Mouse (Mus musculus) thymus, adult 2 months (tissue): ENCODE results near the gene Spon1.

Source experiments
- CTCF ChIP-seq: fragments of 200-500 bp; IDR thresholded peaks from 2 replicates; pipeline ENCODE4 v1.5.1; 2012; ENCODE audit warnings: mild to moderate bottlenecking, control low read depth, low read length, moderate library complexity, borderline replicate concordance; ENCODE audit not compliant: control insufficient read depth, poor library complexity, insufficient read depth; ENCODE audit errors: extremely low read depth
- POLR2A ChIP-seq: fragments of 200-500 bp; IDR thresholded peaks from 2 replicates; pipeline ENCODE4 v1.6.1; 2012; ENCODE audit warnings: mild to moderate bottlenecking, low read length, control low read depth, moderate library complexity; ENCODE audit not compliant: control insufficient read depth, poor library complexity, insufficient read depth; ENCODE audit errors: extremely low read depth

DNA sequence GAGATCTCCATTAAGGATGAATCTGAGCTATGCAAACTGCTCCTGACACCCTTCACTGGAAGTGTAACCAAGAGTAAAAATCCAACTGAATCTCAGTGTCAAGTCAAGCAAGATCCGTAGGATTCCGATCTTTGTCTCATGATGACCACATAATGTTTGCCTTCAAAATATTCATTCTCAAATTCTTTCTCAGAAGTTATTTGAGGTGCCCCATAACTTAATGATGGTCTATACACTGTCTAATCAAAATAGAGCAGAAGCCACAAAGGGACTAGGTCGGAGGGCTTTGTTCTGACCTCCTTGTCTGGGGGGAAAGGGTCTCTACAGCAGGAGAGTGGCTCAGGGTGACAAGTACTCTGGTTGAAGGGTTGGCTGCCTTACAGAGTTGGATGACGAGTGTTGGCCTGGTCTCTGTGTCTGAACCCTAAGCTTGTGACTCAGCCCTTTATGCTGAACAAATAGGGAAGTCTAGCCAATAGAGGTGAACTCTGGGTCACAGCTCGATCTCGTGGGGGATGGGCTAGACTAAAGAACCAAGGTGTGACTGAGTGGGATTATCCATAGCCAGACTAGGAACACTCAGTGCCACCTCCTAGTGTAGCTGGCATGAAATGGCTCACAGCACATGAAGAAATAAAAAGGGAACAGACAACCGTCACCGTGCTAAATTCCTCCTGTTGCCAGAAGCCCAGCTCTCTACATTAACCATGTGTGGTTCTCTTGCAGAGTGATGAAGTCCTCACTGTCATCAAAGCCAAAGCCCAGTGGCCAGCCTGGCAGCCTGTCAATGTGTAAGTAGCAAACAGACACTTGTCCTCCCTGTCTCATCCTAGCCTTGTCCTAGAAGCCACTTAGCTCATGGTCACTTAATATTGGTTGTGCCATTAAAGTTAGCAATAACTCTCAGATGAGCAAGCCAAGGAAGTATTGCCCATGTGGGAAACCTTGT, 250.5 kb downstream of the Spon1 start:
- TF ChIP-seq POLR2A (no peak), CTCF (no peak)
